Mouse (Mus musculus): ENCODE measurements at regions not wholly inside any gene's neighbourhood (a gene's known extent, or its start where the extent isn't known, plus 50 kb on each side); places are given as distances from the start of the nearest gene placed in this dataset.

DNA sequence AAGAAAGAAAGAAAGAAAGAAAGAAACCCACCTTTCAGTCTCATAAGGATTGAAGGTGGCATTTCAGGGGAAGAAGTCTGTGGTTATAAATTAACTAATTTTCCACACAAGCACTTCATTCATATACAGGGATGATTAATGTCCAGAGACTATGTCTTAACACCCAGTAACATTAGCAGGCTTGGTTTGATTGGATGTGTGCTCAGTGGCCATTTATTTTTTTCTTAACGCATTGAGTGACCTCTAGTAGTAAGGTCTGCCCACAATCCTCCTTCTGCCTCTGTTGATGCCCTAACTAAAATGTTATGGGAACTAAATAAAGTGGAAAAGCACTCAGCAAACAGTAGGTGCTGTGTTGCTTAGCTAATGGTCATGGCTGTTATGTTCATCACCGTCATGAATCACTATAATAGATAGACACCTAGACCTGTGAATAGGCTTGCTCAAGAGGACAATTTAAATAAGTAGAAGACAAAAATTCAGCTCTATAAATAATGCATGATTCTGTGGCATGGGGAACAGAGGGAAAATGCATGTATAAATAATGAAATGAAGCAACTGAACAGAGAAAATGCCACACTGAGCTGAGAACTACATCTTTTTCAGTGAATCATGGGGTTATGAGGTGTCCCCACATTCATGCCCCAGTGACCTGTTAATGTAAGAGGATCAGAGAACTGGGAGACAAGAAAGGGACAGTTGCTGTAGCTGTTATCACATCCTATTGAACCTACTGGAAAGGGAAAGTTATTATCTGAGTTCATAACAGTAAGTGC lies 432.3 kb downstream of the Flrt2 start:
- no peak for DNase-seq (ENCODE audit: low spot score)
- H3K27ac ChIP-seq (replicated peaks): no peak overlapping the region
- WGBS: 89% methylated on average over 2 of the region's 2 CpGs
- no peaks in the 10 kb centered on the region for H3K9me3 ChIP-seq
- no peaks in the 10 kb centered on the region for H3K36me3 ChIP-seq (replicated peaks)
- H3K4me1 ChIP-seq: no peaks in the 10 kb centered on the region
- H3K27me3 ChIP-seq (replicated peaks; ENCODE audit: low read depth, poor library complexity, severe bottlenecking): no peaks in the 10 kb centered on the region
- no peak overlapping the region for H3K4me3 ChIP-seq

DNA sequence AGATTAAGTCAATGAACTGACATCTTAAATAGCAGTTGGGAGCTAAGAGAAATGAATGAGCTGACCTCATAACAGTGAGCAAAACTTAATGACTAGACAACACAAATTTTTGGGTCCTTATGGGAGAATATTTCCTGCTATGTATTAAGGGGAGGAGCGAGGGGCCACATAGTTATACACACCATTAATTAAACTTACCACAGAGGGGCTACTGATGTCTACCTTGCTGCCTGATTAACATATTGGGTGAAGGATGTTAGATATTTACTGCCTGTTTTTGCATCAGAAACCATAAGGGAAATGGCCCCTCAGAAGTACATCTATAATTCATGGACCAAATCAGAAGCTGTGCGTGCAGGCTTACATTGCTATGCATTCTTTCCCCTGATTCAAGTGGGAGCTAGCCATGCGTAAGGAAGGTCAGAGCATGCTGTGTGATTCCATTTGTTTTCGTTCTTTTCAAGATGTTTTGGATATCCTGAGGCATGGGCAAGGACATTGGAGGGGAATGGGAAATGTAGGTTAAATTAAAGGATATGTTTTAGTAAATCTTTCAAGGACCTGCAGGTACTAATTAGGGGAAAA lies 437.9 kb downstream of the Flrt2 start:
- H3K4me1 ChIP-seq: no peaks in the 10 kb centered on the region
- DNase-seq (ENCODE audit: low spot score): no peak

GRCm38 (mm10) chr12:96130796-96131512 lies 438.9 kb downstream of the Flrt2 start:
- H3K27ac ChIP-seq (replicated peaks): no peak overlapping the region
- no peak for DNase-seq (ENCODE audit: low spot score)
- H3K4me1 ChIP-seq: no peaks in the 10 kb centered on the region
- H3K36me3 ChIP-seq (replicated peaks): no peaks in the 10 kb centered on the region
- H3K4me3 ChIP-seq: no peak overlapping the region
- WGBS: 71% methylated on average over 9 of the region's 9 CpGs
- no peaks in the 10 kb centered on the region for H3K27me3 ChIP-seq (replicated peaks; ENCODE audit: low read depth, poor library complexity, severe bottlenecking)
- no peaks in the 10 kb centered on the region for H3K9me3 ChIP-seq

More for the DNA sequence above, 437.9 kb downstream of the Flrt2 start:
- H3K27ac ChIP-seq (replicated peaks): no peak overlapping the region
- no peaks in the 10 kb centered on the region for H3K36me3 ChIP-seq (replicated peaks)
- H3K9me3 ChIP-seq: no peaks in the 10 kb centered on the region
- WGBS: 66% methylated on average over 4 of the region's 4 CpGs
- no peak overlapping the region for H3K4me3 ChIP-seq
- H3K27me3 ChIP-seq (replicated peaks; ENCODE audit: low read depth, poor library complexity, severe bottlenecking): no peaks in the 10 kb centered on the region

- no peak overlapping the region for H3K27ac ChIP-seq (replicated peaks)
- DNase-seq (ENCODE audit: low spot score): no peak
- no peaks in the 10 kb centered on the region for H3K4me1 ChIP-seq
- H3K9me3 ChIP-seq: no peaks in the 10 kb centered on the region
- H3K4me3 ChIP-seq: no peak overlapping the region
- H3K36me3 ChIP-seq (replicated peaks): no peaks in the 10 kb centered on the region
- WGBS: 76% methylated on average over 5 of the region's 5 CpGs
- no peaks in the 10 kb centered on the region for H3K27me3 ChIP-seq (replicated peaks; ENCODE audit: low read depth, poor library complexity, severe bottlenecking)
These were observed 442.1 kb downstream of the Flrt2 start for GRCm38 (mm10) chr12:96134136-96134535.

DNA sequence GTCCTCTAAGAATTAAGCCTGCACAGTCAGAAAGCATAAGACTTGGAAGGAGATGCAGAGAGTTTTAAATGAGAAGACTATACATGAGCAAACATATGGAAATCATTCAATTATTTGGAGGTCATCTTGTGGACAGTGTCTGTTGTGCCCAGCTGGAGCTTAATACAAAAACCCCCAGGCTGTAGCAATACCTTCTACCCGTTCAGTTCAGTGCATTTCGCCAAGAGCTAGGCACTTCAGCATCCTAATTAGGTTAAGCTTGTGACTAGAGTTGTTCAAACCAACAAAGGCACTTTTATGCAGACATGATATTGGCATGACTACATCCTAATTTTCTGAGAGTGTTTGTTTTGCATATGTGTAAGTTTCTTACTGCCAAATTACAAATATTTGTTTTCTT lies 449.7 kb downstream of the Flrt2 start:
- Histone ChIP-seq H3K9me3 (no peaks in the 10 kb centered on the region), H3K27me3 (replicated peaks; ENCODE audit: low read depth, poor library complexity, severe bottlenecking) (no peaks in the 10 kb centered on the region), H3K4me1 (no peaks in the 10 kb centered on the region), H3K36me3 (replicated peaks) (no peaks in the 10 kb centered on the region), H3K4me3 (no peak overlapping the region), H3K27ac (replicated peaks) (no peak overlapping the region)
- 40% methylated on average over 2 of the region's 2 CpGs for WGBS
- no peak for DNase-seq (ENCODE audit: low spot score)

- Histone ChIP-seq H3K4me1 (no peaks in the 10 kb centered on the region), H3K27ac (replicated peaks) (no peak overlapping the region), H3K4me3 (no peak overlapping the region), H3K27me3 (replicated peaks; ENCODE audit: low read depth, poor library complexity, severe bottlenecking) (no peaks in the 10 kb centered on the region), H3K36me3 (replicated peaks) (no peaks in the 10 kb centered on the region), H3K9me3 (no peaks in the 10 kb centered on the region)
- WGBS: 61% methylated on average over 3 of the region's 3 CpGs
- DNase-seq (ENCODE audit: low spot score): no peak
These were observed 462.1 kb downstream of the Flrt2 start for GRCm38 (mm10) chr12:96154095-96154494.

- no peak overlapping the region for H3K4me3 ChIP-seq
- no peak for DNase-seq (ENCODE audit: low spot score)
- H3K27me3 ChIP-seq (replicated peaks; ENCODE audit: low read depth, poor library complexity, severe bottlenecking): no peaks in the 10 kb centered on the region
- 92% methylated on average over 1 of the region's 1 CpGs for WGBS
- no peaks in the 10 kb centered on the region for H3K36me3 ChIP-seq (replicated peaks)
- H3K4me1 ChIP-seq: no peaks in the 10 kb centered on the region
- no peaks in the 10 kb centered on the region for H3K9me3 ChIP-seq
- no peak overlapping the region for H3K27ac ChIP-seq (replicated peaks)
These were observed 475.5 kb downstream of the Flrt2 start for GRCm38 (mm10) chr12:96167551-96167950.

DNA sequence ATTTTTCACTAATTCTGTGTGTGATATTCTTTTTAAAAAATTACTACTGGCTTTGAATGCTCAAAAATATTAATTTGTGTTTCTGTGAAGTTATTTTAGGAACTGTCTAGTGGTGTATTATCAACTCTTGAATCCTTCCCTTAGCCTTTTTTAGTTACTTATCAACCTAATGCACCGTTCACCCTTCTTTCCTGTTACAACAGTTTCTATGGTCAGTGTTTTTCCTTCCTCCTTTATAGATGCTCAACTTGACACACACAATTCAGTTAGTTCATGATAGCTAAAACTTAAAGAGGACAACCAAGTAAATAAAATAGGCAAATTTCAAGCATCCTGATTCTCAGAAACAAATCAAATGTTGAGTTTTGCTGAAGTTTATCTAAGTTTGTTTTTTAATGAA lies 506.9 kb downstream of the Flrt2 start:
- no peak for DNase-seq (ENCODE audit: low spot score)
- no peaks in the 10 kb centered on the region for H3K4me1 ChIP-seq
- 85% methylated on average over 1 of the region's 1 CpGs for WGBS
- H3K4me3 ChIP-seq: no peak overlapping the region
- no peak overlapping the region for H3K27ac ChIP-seq (replicated peaks)
- H3K27me3 ChIP-seq (replicated peaks; ENCODE audit: low read depth, poor library complexity, severe bottlenecking): no peaks in the 10 kb centered on the region
- no peaks in the 10 kb centered on the region for H3K36me3 ChIP-seq (replicated peaks)
- no peaks in the 10 kb centered on the region for H3K9me3 ChIP-seq

DNA sequence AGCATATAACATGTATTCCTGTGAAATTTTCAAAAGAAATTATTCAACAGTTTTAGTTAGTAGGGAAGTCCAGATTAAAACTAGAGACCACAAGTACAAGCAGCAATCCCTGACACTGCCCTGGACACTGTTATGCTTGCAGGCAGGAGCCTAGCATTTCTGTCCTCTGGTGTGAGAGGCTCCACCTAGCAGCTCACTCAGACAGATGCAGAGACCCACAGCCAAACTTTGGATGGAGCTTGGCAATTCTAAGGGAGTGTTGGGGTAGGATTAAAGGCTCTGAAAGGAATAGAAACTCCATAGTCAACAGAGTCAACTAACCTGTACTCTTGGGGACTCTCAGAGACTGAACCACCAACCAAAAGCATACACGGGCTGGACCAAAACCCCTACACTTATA lies 509.8 kb downstream of the Flrt2 start:
- H3K36me3 ChIP-seq (replicated peaks): no peaks in the 10 kb centered on the region
- H3K27ac ChIP-seq (replicated peaks): no peak overlapping the region
- 91% methylated on average over 1 of the region's 1 CpGs for WGBS
- H3K27me3 ChIP-seq (replicated peaks; ENCODE audit: low read depth, poor library complexity, severe bottlenecking): no peaks in the 10 kb centered on the region
- DNase-seq (ENCODE audit: low spot score): no peak
- H3K4me1 ChIP-seq: no peaks in the 10 kb centered on the region
- H3K4me3 ChIP-seq: no peak overlapping the region
- no peaks in the 10 kb centered on the region for H3K9me3 ChIP-seq

- Histone ChIP-seq H3K9me3 (no peaks in the 10 kb centered on the region), H3K36me3 (replicated peaks) (no peaks in the 10 kb centered on the region), H3K27me3 (replicated peaks; ENCODE audit: low read depth, poor library complexity, severe bottlenecking) (no peaks in the 10 kb centered on the region), H3K4me3 (no peak overlapping the region), H3K4me1 (no peaks in the 10 kb centered on the region), H3K27ac (replicated peaks) (no peak overlapping the region)
- WGBS: 73% methylated on average over 1 of the region's 1 CpGs
- no peak for DNase-seq (ENCODE audit: low spot score)
These were observed 534.4 kb downstream of the Flrt2 start for GRCm38 (mm10) chr12:96226446-96226845.

- no peaks in the 10 kb centered on the region for H3K36me3 ChIP-seq (replicated peaks)
- DNase-seq (ENCODE audit: low spot score): no peak
- no peak overlapping the region for H3K27ac ChIP-seq (replicated peaks)
- no peaks in the 10 kb centered on the region for H3K9me3 ChIP-seq
- H3K27me3 ChIP-seq (replicated peaks; ENCODE audit: low read depth, poor library complexity, severe bottlenecking): no peaks in the 10 kb centered on the region
- no peak overlapping the region for H3K4me3 ChIP-seq
- WGBS: 92% methylated on average over 3 of the region's 3 CpGs
- no peaks in the 10 kb centered on the region for H3K4me1 ChIP-seq
These were observed 536.7 kb downstream of the Flrt2 start for GRCm38 (mm10) chr12:96228714-96229113.

DNA sequence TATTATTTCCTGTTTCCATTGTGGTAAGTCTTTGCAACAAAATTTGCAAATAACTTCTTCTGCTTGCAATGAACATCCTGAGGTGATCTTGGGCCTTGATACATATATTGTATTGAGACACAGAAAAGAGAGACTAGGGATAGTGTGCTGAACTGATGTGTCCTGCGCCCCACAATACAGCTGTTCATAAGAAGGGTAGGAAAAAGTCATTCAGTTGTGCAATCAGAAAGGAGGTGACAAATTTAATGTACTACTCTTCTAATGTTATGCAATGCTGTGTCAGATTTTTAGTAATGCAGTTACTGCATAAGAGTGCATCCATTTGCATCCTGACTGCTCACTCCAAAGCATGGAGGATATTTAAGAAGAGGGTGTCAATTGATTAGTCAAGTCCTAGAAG lies 543.5 kb downstream of the Flrt2 start:
- H3K27ac ChIP-seq (replicated peaks): no peak overlapping the region
- no peaks in the 10 kb centered on the region for H3K4me1 ChIP-seq
- DNase-seq (ENCODE audit: low spot score): no peak
- no peak overlapping the region for H3K4me3 ChIP-seq
- H3K27me3 ChIP-seq (replicated peaks; ENCODE audit: low read depth, poor library complexity, severe bottlenecking): no peaks in the 10 kb centered on the region
- H3K9me3 ChIP-seq: no peaks in the 10 kb centered on the region
- 95% methylated on average over 1 of the region's 1 CpGs for WGBS
- H3K36me3 ChIP-seq (replicated peaks): no peaks in the 10 kb centered on the region

GRCm38 (mm10) chr12:96235996-96236525 lies 544.0 kb downstream of the Flrt2 start:
- no peaks in the 10 kb centered on the region for H3K4me1 ChIP-seq
- no peak overlapping the region for H3K27ac ChIP-seq (replicated peaks)
- no peak overlapping the region for H3K4me3 ChIP-seq
- H3K27me3 ChIP-seq (replicated peaks; ENCODE audit: low read depth, poor library complexity, severe bottlenecking): no peaks in the 10 kb centered on the region
- WGBS: 82% methylated on average over 3 of the region's 3 CpGs
- no peak for DNase-seq (ENCODE audit: low spot score)
- H3K9me3 ChIP-seq: no peaks in the 10 kb centered on the region
- no peaks in the 10 kb centered on the region for H3K36me3 ChIP-seq (replicated peaks)

All from embryonic facial prominence, embryonic 10.5 days (tissue).